Mouse (Mus musculus): ENCODE results near the gene Med1. TPM values are rescaled to one million over a fixed set of nuclear protein-coding genes. Genes with fewer than 3 reads are reported as not detected.

The Med1 gene
- total RNA-seq, 2 experiments from 2014 or later = 45.3 to 48.4 TPM

GRCm38 (mm10) chr11:98149304-98149750 lies 43.8 kb downstream of the Med1 start:
- DNase-seq (ENCODE audit: low spot score in 2 of 2) = peak; percentile 86 to 95

GRCm38 (mm10) chr11:98148551-98149301 lies 44.4 kb downstream of the Med1 start:
- DNase-seq (ENCODE audit: low spot score in 2 of 2) = no peak

DNA sequence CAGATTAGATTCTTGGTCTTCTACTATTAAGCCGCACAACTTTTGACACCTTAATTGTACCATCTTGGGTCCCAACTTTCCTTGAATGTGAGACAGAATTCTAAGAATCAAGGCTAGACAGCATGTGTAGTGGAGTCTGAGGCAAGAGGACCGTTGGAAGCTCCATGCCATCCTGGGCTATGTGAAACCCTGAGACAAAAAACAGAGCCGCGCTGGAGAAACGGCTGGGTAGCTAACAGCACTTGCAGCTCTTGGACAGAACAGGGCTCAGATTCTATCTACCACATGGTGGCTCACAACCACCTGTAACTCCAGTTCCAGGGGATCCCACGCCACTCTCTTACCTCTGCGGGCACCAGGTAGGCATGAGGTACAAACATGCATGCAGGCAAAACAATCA lies 47.2 kb downstream of the Med1 start:
- no peak for DNase-seq (ENCODE audit: low spot score in 2 of 2)

- no peak for DNase-seq (ENCODE audit: low spot score in 2 of 2)
Measured at GRCm38 (mm10) chr11:98142545-98142944, 50.5 kb downstream of the Med1 start.

DNA sequence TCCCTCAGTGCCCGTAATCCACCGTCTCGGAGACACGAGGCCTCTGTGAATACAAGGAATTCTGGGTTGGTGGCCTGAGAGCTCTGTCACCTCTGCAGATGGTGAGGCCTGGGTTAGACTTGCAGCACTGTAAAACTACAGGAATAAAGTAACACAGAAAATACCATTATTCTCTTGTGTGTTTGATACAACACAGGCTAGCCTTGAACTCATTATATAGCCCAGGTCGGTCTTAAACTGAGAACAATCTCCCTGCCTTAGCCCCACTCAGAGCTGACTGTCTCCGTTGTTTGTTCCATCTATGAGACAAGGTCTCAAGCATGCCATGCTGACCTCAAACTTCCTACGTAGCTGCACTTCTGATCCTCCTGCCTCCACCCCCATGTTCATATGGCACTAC lies 54.2 kb downstream of the Med1 start:
- no peak for DNase-seq (ENCODE audit: low spot score in 2 of 2)

GRCm38 (mm10) chr11:98137836-98138235 lies 55.3 kb downstream of the Med1 start:
- no peak for DNase-seq (ENCODE audit: low spot score in 2 of 2)

DNA sequence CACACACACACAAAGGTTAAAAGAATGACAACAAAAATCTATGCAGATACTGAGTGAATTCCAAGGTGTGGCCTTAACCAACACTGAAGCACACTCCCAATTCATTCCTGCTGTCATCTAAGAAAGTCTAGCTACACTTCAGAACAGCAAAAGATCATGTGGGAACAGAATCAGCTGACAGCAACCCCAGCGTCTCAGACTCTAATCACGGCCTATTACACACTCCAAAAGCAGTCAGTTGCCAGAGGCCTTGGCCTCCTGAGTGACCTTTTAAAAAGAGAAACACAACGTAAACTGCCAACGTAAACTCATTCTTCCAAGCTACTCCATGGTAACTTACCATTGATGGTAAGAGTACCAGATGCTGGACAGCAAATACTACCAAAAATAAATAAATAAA lies 58.1 kb downstream of the Med1 start:
- DNase-seq (ENCODE audit: low spot score in 2 of 2) = no peak

DNA sequence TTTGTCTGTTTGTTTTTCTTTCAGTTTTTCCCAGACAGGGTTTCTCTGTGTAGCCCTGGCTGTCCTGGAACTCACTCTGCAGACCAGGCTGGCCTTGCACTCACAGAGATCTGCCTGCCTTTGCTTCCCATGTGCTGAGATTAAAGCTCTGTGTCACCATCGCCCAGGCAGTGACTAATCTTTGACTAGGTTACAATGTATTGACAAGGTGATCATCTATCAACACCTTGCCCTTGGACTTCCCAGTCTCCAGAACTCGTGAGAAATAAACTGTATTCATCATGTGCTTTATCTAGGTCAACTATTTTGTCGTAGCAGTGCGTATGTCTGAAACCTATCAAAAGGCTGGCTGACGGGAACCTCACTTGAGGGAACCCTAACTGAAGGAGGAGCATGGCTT lies 69.7 kb downstream of the Med1 start:
- no peak for DNase-seq (ENCODE audit: low spot score in 2 of 2)

GRCm38 (mm10) chr11:98114363-98114762 lies 78.7 kb downstream of the Med1 start:
- DNase-seq (ENCODE audit: low spot score in 2 of 2) = no peak

GRCm38 (mm10) chr11:98113504-98113903 lies 79.6 kb downstream of the Med1 start:
- DNase-seq (ENCODE audit: low spot score in 2 of 2) = no peak

DNA sequence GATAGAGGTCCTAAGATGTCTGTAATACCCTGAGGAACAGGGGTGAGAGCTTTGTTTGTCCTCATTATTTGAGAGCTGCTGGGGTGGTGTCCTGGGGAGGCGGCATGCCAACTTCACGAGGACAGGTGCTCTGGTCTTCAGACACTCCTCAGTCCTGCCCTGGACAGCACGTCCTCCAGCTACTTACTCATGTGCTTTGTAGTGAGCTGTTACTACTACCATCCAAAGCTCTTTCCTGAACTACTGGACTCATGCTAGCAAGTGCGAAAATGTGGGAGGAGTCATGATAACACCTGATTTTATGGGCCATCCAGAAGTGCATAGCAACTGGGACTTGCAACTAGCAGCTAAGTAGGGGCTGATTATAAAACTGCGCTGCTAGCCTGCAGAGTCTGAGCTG lies 83.4 kb downstream of the Med1 start:
- DNase-seq (ENCODE audit: low spot score in 2 of 2) = no peak

Small RNAs within 50 kb of the gene (microRNA-seq; reads per million reads assigned to microRNA genes)
- gene Gm27399 = 0 reads per million in 2 experiments

Other genes with a start within 250 kb of the Med1 start
- gene Plxdc1, start 206.8 kb downstream of the Med1 start, total RNA-seq (2021) = 10 to 100 TPM; 10.3 to 14.4 TPM
- under 1 TPM; 0.76 to 0.94 TPM for gene Arl5c, start 197.1 kb downstream of the Med1 start, total RNA-seq (2021)
- gene Cacnb1, start 170.3 kb downstream of the Med1 start, total RNA-seq (2021) = 100 to 1,000 TPM; 148 to 155 TPM
- 100 to 1,000 TPM; 601 to 664 TPM for gene Rpl19, start 166.6 kb downstream of the Med1 start, total RNA-seq (2021)
- 10 to 100 TPM; 45.7 to 55.2 TPM for gene Stac2, start 139.8 kb downstream of the Med1 start, total RNA-seq (2021)
- gene Fbxl20, start 42.9 kb downstream of the Med1 start, total RNA-seq (2021) = 10 to 100 TPM; 31.2 to 33.2 TPM
- gene Cdk12, start 9.8 kb upstream of the Med1 start, total RNA-seq (2021) = 10 to 100 TPM; 35.9 to 37.9 TPM
- gene Neurod2, start 136.4 kb upstream of the Med1 start, total RNA-seq (2021) = 100 to 1,000 TPM; 158 to 159 TPM
- 10 to 100 TPM; 59.9 to 65.4 TPM for gene Ppp1r1b, start 155.1 kb upstream of the Med1 start, total RNA-seq (2021)
- gene Stard3, start 165.1 kb upstream of the Med1 start, total RNA-seq (2021) = 10 to 100 TPM; 35.3 to 36.7 TPM
- under 1 TPM; 0.92 to 0.96 TPM for gene Tcap, start 190.5 kb upstream of the Med1 start, total RNA-seq (2021)
- under 1 TPM in 1 of 2 experiments, not detected in 1; 0.37 TPM for gene Pnmt, start 193.2 kb upstream of the Med1 start, total RNA-seq (2021)
- 1 to 10 TPM; 8.7 to 9.1 TPM for gene Pgap3, start 207.2 kb upstream of the Med1 start, total RNA-seq (2021)
- gene Erbb2, start 219.2 kb upstream of the Med1 start, total RNA-seq (2021) = 1 to 10 TPM; 1.4 to 1.9 TPM
- 10 to 100 TPM; 83.0 to 95.4 TPM for gene Mien1, start 245.7 kb upstream of the Med1 start, total RNA-seq (2021)